Mouse (Mus musculus): Measurements from ENCODE around the gene Fam160b1. TPM values are rescaled to one million over a fixed set of nuclear protein-coding genes. Genes with fewer than 3 reads are reported as not detected.

The Fam160b1 gene
- polyA plus RNA-seq, 2 experiments from 2014 or later: 8.1 to 8.7 TPM

- no peak for ATAC-seq
Measured at GRCm38 (mm10) chr19:57344678-57345077, 15.8 kb upstream of the Fam160b1 start.

- no peak for ATAC-seq
Measured at GRCm38 (mm10) chr19:57349096-57349495, 11.4 kb upstream of the Fam160b1 start.

- no peak for ATAC-seq
Measured at GRCm38 (mm10) chr19:57352337-57352935, 8.0 kb upstream of the Fam160b1 start.

- ATAC-seq: no peak
Measured at GRCm38 (mm10) chr19:57353228-57353627, 7.3 kb upstream of the Fam160b1 start.

- no peak for ATAC-seq
Measured at GRCm38 (mm10) chr19:57354050-57354449, 6.4 kb upstream of the Fam160b1 start.

GRCm38 (mm10) chr19:57354715-57355114 lies 5.8 kb upstream of the Fam160b1 start:
- no peak for ATAC-seq

- ATAC-seq: peak; percentile 64
Measured at GRCm38 (mm10) chr19:57355451-57356251, 4.8 kb upstream of the Fam160b1 start.

GRCm38 (mm10) chr19:57356273-57356672 lies 4.2 kb upstream of the Fam160b1 start:
- peak; percentile 7 for ATAC-seq

- ATAC-seq: no peak
Measured at GRCm38 (mm10) chr19:57357244-57357643, 3.2 kb upstream of the Fam160b1 start.

GRCm38 (mm10) chr19:57357811-57358210 lies 2.7 kb upstream of the Fam160b1 start:
- ATAC-seq: no peak

- peak; percentile 28 for ATAC-seq
Measured at GRCm38 (mm10) chr19:57358322-57358721, 2.2 kb upstream of the Fam160b1 start.

GRCm38 (mm10) chr19:57358836-57359598 lies 1.5 kb upstream of the Fam160b1 start:
- ATAC-seq: no peak

GRCm38 (mm10) chr19:57359701-57360326 lies 666 bp upstream of the Fam160b1 start:
- ATAC-seq: peak; percentile 2

GRCm38 (mm10) chr19:57361131-57361938 lies 855 bp downstream of the Fam160b1 start:
- ATAC-seq: peak; percentile 12

- ATAC-seq: no peak
Measured at GRCm38 (mm10) chr19:57361939-57362307, 1.4 kb downstream of the Fam160b1 start.

GRCm38 (mm10) chr19:57362586-57362985 lies 2.1 kb downstream of the Fam160b1 start:
- ATAC-seq: no peak

- no peak for ATAC-seq
Measured at GRCm38 (mm10) chr19:57363076-57363475, 2.6 kb downstream of the Fam160b1 start.

- no peak for ATAC-seq
Measured at GRCm38 (mm10) chr19:57363538-57363937, 3.1 kb downstream of the Fam160b1 start.

GRCm38 (mm10) chr19:57364942-57365673 lies 4.6 kb downstream of the Fam160b1 start:
- ATAC-seq: no peak

GRCm38 (mm10) chr19:57366007-57366406 lies 5.5 kb downstream of the Fam160b1 start:
- ATAC-seq: no peak

GRCm38 (mm10) chr19:57366626-57367025 lies 6.1 kb downstream of the Fam160b1 start:
- ATAC-seq: no peak

Data from CD4-positive, CD25-positive, alpha-beta regulatory T cell, adult 4 months (primary cell).